Mouse (Mus musculus) adrenal gland, postnatal 4 days (tissue): ENCODE data around the gene Ubash3b. TPM values are rescaled to one million over a fixed set of nuclear protein-coding genes. Genes with fewer than 3 reads are reported as not detected.

Experiments used
- DNase-seq, 2 experiments: peaks; one replicate each; pipeline ENCODE4 v3.0.0; 2021 to 2022; ENCODE audit warnings: low spot score in 2 of 2, mixed read lengths in 2 of 2
- long read RNA-seq, 2 experiments: library from polyadenylated mRNA; stranded (forward); transcript quantifications; one replicate each; pipeline ENCODE4 v2.0.0; 2021
- total RNA-seq, 2 experiments: library from RNA; stranded (reverse); gene quantifications; 2 replicates each; pipeline ENCODE4 v1.2.3; 2021

Ubash3b gene
- 1 to 10 TPM; 6.5 to 6.7 TPM for total RNA-seq
- long read RNA-seq, experiment 1, partial matches to known transcripts: 0 of 2 reads
- long read RNA-seq, experiment 1, other reads (novel, unspliced or antisense): 2 of 2 reads
- long read RNA-seq, experiment 2, full-length matches to known transcripts: 2 of 9 reads
- long read RNA-seq, experiment 2, partial matches to known transcripts: 4 of 9 reads
- long read RNA-seq, experiment 2, other reads (novel, unspliced or antisense): 3 of 9 reads

- no peak for DNase-seq
Measured at GRCm38 (mm10) chr9:41161413-41161812, at the start of gene Ubash3b. Ubash3b (minus strand) TSS chr9:41161697.

- peak; percentile 63 to 79 for DNase-seq
Measured at GRCm38 (mm10) chr9:41207130-41208104, 45.9 kb upstream of the Ubash3b start.

- DNase-seq: no peak
Measured at GRCm38 (mm10) chr9:41206717-41207116, 45.2 kb upstream of the Ubash3b start.

- DNase-seq: no peak
Measured at GRCm38 (mm10) chr9:41205267-41205666, 43.8 kb upstream of the Ubash3b start.

- DNase-seq: no peak
Measured at GRCm38 (mm10) chr9:41199456-41200252, 38.2 kb upstream of the Ubash3b start.

- DNase-seq: no peak
Measured at GRCm38 (mm10) chr9:41198501-41199265, 37.2 kb upstream of the Ubash3b start.

GRCm38 (mm10) chr9:41195742-41196311 is 34.3 kb upstream of the Ubash3b start:
- no peak for DNase-seq

- DNase-seq: no peak
Measured at GRCm38 (mm10) chr9:41191651-41192210, 30.2 kb upstream of the Ubash3b start.

- peak; percentile 36 to 57 for DNase-seq
Measured at GRCm38 (mm10) chr9:41190745-41191482, 29.4 kb upstream of the Ubash3b start.

GRCm38 (mm10) chr9:41187939-41188338 is 26.4 kb upstream of the Ubash3b start:
- no peak for DNase-seq

- DNase-seq: no peak
Measured at GRCm38 (mm10) chr9:41187498-41187897, 26.0 kb upstream of the Ubash3b start.

GRCm38 (mm10) chr9:41185331-41185730 is 23.8 kb upstream of the Ubash3b start:
- DNase-seq: no peak

- DNase-seq: no peak
Measured at GRCm38 (mm10) chr9:41182550-41182949, 21.1 kb upstream of the Ubash3b start.

- no peak for DNase-seq
Measured at GRCm38 (mm10) chr9:41181803-41182202, 20.3 kb upstream of the Ubash3b start.

- no peak for DNase-seq
Measured at GRCm38 (mm10) chr9:41181372-41181771, 19.9 kb upstream of the Ubash3b start.

- DNase-seq: no peak
Measured at GRCm38 (mm10) chr9:41179056-41179455, 17.6 kb upstream of the Ubash3b start.

GRCm38 (mm10) chr9:41173158-41173557 is 11.7 kb upstream of the Ubash3b start:
- no peak for DNase-seq

- no peak for DNase-seq
Measured at GRCm38 (mm10) chr9:41172426-41172825, 10.9 kb upstream of the Ubash3b start.

- no peak for DNase-seq
Measured at GRCm38 (mm10) chr9:41170026-41170425, 8.5 kb upstream of the Ubash3b start.
